Mouse (Mus musculus): ENCODE data around the gene Dnajb12.

The Dnajb12 gene

DNA sequence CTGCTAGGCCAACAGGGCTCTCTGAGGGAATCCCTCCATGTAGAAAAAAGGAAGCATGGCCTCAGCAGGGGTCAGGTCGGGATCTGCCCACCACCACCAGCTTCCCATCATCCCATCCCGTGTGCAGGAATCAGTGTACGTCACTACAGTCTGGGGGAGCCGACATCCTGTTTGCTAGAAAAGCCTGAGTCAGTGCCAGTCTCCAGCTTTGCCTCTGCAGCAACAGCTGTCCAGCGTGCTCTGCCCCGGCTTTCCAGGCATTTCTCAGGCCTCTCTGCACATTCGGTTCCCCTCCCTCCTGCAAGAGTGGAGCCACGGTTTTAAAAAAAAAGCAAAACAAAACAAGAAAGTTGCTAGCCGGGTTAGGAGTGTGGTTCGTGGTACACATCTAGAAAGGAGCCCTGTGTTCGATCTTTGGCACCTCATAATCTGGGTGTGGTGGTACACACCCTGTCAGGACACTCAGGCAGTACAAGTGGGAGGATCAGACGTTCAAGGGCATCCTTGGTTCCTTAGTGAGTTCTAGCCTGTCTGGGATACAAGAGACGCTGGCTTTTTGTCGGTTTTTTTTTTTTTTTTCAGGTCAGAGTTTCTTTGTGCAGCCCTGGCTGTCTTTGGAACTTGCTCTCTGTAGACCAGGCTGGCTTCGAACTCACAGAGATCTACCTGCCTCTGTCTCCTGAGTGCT, 40.3 kb downstream of the Dnajb12 start:
- peak; percentile 39 for DNase-seq (ENCODE audit: low read depth)

DNA sequence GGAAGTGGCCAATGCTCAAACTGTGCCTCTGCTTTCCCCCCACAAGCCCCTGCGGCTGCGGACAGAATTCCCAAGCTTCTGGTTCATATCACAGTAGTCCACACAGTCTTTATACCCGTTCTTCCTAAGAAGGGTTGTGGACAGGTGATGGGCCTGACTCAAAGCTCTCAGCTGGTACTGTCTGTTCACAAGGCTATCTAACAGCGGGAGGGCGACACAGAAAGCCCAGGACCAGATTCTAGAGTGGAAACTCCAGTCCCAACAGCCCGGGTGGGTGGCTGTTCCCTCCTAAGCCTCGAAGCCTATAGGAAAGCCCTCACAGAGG, 41.1 kb downstream of the Dnajb12 start:
- DNase-seq (ENCODE audit: low read depth): no peak

DNA sequence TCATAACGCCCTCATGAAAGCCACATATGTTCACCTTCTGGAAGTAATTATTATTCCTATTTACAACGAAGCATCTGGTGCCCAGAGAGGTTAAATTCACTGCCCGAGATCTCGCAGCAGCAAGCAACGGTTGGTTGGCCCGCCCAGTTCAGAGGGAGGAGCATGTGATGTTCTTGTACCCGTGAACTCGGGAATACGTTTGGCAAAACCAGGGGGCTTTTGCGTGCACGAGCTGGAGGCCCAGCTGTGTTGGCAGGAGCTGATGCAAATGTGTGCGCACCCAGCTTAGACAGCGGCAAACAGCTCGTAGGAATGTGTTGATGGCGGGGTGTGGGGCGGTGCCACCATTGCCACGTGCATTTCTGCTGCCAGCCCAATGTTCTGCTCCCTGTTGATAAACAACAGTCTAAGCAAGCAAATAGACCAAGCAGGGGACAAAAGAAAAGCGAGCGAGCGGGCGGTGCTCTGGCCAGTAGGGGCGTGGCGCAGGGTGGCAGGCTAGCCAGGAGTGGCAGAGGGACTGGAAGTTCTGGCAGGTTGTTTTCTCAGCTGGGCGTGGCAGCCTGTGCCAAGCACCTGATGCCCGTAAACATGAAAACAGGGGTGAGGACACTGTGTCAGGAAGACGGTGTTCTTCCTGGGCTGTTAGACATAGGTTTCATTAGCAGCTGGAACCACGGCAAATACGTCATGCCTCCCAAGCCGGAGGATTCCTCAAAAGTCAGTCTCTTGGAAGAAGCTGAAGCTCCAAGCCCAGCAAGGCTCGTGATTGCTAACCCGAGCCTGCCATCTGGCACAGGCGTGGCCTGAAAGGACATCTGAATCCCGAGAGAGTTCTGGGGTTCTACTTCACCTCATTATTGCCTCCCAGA, 41.7 kb downstream of the Dnajb12 start:
- peak; percentile 72 for DNase-seq (ENCODE audit: low read depth)

DNA sequence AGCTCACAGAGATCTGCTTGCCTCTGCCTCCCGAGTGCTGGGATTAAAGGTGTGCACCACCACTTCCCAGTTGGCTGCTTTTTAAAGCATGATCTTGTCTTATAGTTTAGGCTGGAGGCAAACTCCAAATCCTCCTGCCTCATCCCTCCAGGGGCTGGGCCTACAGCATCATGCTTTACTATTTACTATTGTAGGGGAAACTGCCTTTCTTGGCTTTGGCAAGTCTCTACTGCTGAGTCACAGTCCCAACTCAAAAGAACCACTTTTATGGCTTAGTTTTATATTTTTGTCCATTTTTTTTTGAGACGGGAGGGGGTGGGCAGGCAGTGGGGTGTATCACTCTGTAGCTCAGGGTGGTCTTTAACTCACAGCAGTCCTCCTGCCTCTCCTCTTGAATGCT, 44.1 kb downstream of the Dnajb12 start:
- no peak for DNase-seq (ENCODE audit: low read depth)

DNA sequence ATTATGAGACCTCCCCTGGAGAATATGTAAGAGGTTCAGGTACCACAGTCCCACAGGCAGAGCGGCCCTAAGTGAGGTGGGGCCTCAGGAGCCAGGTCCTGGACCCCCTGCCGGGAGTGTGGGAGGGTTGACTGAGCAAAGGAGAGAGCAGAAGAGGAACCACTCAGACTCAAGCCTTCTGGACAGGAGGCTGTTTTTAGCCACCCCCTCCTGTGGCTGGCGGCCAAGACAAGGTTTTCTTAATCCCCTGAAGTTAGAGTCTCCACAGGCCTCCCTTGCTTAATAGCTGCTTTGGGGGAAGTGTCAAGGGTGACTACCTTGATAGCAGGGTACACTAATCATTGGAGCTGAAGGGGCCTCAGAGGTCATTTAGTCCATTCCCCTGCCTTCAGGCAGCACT, 44.9 kb downstream of the Dnajb12 start:
- DNase-seq (ENCODE audit: low read depth): no peak

DNA sequence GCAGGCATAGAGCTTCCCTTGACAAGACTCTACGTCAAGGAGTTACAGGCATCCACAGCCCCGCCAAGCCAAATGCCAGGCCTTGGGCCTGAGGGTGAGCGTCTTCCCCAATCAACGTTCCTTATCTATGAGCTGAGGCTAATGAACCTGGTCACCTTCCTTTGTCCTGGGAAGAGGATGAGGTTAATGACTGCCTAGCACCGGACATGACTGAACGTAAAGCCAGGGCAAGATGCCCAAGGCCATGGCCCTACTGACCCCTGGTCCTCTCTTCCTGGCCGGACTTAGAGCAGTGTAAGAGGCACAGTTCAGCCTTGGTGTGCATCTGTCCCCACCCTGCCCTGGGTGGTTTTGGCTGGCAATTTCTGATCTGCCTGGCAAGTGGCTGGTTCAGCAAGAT, 49.8 kb downstream of the Dnajb12 start:
- DNase-seq (ENCODE audit: low read depth): no peak

DNA sequence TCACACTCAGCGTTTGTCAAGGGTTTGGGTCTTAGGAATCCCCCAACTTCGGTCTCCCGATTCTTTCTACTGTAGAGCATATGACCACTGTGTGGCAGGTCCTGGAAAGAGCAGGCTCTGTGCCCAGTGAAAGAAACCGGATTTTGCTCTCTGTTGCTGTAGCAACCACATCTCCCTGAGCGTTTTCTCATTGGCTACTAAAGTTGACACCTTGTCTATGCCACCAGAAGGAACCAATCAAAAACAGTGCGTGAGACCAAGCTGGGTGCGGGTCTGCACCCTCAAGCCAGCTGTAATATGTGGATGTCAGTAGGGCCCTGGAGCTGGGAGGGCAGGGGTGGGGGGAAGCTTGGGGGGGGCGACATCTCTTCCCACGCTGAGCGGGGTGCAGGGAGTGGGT, 51.6 kb downstream of the Dnajb12 start:
- no peak for DNase-seq (ENCODE audit: low read depth)

DNA sequence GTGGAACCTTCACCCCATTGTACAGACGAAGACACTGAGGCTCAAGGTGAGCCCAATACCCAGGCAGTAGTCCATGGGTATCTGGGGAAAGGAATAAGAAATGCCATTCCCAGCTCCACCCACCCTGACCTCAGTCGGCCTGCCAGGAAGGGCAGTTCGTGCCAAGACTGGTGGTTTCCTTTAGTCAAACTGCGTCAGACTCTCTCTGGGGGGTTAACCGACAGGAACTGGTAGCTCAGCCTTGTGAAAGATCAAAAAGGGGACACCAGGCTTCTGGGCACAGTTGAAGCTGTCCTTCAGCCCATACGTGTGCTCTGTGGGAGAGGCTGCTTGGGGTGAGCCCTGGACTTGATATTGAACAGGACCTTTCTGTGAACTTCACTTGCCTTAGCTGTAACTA, 53.2 kb downstream of the Dnajb12 start:
- peak; percentile 80 for DNase-seq (ENCODE audit: low read depth)

DNA sequence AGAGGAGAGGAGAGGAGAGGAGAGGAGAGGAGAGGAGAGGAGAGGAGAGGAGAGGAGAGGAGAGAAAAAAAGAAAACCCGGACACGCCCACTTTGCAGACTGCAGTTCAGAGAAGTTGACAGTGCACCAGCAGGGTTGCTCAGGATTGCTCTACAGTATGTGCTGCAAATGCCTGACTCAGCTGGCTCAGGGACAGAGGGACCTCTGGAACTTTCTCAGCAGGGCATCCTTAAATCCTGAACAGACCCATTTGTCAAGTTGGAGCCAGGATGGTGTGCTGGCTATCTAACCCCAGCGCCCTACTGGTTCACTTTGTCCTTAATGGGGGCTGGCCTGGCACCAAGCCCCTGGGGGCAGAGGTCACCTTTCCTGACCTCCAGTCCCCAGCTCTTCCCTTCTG, 54.7 kb downstream of the Dnajb12 start:
- DNase-seq (ENCODE audit: low read depth): peak; percentile 47

DNA sequence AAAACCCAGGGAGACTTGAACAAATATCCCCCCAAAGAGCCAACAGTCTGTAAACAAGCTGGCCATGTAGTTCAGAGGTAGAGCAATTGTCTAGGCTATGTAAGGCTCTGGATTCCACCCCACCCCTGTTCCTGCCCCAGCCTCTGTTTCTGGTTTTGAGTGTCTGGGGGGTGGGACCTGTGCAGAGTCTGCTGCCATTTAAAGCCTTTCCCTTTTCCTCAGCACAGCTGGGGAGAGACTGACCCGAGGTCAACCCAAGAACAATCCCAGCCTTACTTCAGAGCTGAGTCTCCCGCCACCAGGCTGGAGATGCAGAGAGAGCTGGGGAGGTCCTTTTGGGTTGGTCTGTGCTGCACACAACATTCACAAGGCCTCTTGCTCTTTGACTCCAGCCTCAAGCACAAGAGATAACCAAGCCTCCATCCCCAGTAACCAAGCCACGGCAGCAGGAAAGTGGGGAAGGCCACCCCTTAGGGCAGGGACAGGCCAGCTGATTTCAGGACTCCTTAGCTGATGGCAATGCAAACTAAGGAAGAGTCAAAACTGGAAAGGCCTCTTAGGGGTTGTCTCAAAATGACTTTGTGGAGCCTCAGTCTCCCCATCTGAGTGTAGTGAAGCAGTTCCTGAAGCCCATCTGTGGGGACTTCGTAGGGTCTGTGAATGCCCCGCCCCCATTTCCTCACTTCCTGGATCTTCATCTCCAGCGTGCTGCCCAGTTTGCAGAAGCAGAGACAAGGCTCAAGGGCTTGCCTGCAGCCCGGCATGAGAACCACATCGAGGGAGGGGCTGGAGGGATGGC, 56.9 kb downstream of the Dnajb12 start:
- DNase-seq (ENCODE audit: low read depth): peak; percentile 58

DNA sequence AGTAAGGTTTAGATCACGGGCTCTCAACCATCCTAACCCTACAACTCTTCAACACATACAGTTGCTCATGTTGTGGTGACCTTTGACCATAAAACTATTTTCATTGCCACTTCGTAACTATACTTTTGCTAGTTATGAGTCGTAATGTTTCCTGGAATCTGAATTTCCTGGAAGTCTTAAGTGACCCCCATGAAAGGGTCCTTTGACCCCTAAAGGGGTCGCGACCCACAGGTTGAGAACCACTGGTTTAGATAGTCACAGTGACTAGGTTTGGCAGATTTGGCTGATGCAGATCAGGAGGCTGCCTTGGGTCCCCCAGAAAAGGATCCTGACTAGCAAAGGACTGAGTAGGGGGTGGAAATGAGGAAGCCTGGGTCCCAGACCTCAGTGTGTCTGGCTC, 59.3 kb downstream of the Dnajb12 start:
- peak; percentile 50 for DNase-seq (ENCODE audit: low read depth)

DNA sequence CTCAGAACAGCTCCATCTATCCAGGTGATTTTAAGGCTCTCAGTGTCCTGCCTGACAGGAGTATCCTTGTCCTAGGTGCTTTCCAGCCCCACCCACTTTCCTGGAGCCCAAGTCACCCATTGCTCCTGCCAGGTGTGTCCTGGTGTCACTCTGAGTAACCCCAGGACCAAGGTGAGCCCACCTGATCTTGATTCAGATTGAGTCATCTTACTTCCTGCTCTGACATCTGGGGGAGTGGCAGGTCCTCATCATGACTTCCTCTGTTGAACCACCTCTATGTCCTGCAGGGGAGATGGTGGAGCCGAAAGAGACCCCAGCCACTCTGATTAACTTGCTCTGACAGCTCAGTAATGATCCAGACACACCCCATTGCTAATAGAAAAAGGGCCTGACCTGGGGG, 59.7 kb downstream of the Dnajb12 start:
- peak; percentile 69 for DNase-seq (ENCODE audit: low read depth)

DNA sequence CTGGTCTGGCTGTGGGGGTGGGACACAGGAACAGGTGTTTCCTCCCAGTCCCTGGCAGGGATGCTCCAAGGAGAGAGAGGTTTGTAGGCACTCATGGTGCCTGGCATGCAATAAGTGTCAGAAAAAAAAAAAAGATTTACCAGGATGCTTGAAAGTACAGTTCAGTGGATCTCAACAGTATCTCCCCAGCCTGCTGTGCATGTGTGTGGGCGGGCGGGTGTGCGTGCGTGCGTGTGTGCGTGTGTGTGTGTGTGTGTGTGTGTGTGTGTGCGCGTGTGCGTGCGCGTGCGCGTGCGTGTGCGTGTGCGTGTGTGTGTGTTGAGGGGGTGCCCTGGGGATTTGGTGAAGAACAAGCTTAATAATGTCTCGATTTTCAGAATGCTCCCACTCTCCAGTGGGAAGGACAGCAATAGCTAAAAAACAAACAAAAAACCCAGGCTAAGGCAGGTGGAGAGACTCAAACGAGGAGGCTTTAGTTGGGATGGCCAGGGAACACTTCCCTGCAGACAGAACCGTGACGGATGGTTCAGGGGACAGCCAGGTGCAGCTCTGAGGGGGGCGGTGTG, 63.0 kb downstream of the Dnajb12 start:
- DNase-seq (ENCODE audit: low read depth): peak; percentile 37

DNA sequence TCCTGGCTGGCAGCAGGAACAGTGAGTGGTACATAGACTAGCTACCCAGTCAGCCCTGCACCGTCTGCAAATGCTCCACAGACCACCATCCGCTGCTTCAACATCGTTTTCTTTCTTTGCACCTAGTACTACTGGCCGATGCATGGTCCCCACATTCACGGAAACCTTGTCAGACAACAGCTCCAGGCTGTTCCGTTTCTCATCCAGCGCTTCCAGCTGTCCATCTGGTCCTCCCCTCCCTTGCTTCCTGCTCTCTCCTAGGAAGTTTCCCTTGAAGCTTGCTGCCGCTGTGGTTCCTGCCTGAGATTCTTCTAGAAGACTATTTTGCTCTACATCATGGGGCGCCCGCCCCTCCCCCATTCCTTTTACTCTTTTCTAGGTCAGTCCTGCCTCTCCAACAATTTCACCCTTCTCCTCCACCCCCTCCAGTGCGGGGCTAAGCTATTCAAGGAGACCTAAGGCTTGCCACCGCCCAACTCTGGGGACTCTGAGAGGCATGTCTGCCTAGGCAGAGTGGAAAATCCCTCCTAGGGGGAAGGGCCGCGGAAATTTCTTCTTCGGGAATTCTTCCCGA, 63.6 kb downstream of the Dnajb12 start:
- DNase-seq (ENCODE audit: low read depth): no peak

DNA sequence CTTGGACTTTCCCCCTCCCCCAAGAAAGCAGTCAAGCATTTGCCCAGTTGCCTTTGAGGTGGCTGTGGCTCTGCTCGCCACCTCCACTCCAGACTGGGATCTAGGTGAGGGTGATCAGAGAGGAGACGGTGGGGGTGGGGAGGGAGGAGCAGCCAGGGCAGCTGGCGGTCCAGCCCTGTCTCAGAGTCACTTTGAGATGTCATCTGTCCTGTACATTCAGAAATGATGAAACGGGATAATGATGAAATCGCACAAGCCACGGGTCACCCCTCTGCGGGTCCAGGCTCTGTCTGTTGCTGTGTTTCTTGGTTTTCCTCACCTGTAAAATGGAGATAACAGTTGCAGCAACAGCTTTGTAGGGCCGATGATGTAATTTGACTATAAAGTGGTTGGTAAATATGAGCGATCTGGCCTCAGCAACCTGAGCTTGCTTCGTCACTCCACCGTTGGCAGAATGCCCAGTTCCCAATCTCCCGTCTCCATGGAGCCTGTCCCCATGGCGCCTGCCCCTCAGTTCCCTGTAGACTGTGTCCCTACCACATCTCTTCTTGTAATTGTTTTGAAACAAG, 64.1 kb downstream of the Dnajb12 start:
- DNase-seq (ENCODE audit: low read depth): no peak

DNA sequence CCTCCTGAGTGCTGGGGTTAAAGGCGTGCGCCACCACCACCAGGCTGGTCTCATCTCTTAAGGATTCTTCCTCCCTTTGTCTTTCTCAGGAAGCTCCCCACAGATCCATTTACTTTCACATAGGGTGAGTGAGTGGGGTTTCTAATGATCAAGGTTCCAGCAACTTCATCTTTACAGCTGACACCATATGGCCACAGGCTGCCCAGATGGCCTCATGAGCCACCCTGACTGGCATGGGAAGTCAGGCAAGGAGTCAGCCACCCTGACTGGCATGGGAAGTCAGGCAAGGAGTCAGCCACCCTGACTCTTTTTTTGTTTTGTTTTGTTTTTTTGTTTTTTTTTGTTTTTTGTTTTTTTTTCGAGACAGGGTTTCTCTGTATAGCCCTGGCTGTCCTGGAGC, 66.1 kb downstream of the Dnajb12 start:
- DNase-seq (ENCODE audit: low read depth): no peak

DNA sequence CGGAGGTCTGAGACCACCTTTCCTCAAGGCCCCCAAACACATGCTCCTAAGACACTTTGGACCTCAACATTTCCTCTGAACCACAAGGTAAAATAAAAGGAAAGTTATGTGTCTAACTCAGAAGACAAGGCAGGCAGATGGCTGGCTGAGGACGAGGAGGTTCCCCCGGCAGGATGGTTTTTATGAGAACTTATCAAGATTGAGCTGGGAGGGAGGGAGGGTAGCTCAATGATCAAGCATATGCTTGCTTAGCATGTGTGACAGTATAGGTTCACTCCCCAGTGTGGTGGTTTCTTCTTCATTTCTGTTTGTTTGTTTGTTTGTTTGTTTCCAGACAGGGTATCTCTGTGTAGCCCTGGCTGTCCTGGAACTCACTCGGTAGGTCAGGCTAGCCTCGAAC, 67.0 kb downstream of the Dnajb12 start:
- no peak for DNase-seq (ENCODE audit: low read depth)

DNA sequence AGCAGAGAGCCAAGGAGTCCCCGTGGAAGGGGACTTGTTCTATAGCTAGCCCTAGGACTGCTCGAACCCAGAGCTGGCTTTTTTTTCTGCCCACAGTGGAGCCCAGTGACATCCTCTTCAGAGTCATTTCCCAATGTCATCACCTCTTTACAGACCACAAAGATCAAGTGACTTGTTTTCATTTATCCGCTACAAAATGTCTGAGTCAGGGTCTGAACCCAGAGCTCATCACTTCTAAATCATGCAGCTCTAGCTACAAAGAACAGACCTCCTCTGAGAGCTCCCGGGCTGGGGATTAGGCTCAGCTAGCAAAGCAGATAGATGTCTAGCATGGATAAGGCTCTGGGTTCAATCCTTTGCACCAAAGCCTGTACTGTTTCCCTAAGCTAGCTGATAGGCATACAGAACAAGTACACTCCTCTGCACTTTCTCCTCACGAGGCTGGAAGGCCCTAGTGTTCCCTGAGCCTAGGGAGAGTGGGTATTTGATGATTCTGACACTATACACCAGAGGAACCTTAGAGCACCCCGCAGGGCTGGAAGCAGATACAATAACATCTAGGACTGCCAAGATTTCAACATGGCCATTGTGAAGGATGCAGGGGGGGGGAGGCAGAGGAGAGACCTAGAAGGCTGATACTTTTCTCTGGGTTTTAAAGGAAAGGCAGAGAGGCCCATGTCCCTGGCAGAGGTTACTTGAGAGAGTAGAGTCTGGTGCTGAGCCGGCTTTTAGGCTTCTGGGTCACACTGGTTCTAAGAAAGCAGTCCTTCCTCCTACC, 68.1 kb downstream of the Dnajb12 start:
- DNase-seq (ENCODE audit: low read depth): peak; percentile 75

DNA sequence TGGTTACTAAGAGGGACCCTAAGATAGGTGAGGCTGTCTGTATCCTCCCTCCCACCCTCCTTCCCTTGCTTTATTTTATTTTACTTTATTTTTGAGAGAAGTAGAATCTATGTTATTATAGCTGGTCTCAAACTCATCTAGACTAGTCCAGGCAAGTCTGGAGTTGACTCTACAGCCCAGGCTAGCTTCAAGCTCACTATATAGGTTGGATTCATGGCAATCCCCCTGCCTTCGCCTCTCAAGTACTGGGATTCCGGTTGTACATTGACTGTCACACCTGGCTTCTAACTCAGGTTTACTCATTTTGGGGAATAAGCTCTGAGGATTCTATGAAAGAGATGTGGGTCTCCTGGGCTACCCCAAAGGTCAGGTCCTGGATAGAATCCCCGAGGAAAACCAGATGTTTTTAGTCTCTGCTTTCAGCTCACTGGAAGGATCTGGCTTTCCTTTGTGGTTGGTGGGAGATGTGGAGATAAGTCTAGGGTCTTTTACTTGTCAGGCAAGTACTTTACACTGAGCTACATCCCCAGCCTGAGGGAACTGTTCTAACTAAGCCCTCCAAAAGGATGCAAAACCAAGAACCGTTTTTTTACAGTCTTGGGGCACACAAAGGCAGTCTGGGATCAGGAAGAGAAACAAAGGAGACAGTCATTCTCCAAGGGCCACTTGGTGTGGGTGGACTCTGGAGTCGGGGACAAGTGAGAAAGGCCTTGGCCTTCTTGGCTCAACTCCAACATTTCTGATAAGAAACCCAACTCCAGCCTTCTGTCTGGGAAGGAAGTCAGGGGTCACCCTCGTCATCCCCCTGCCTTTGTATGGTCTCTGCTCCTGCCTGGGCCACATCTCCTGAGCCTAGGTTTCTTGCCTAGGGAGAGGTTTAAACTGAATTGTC, 69.3 kb downstream of the Dnajb12 start:
- peak; percentile 45 for DNase-seq (ENCODE audit: low read depth)
